Mouse (Mus musculus) left cerebral cortex, postnatal 14 days (tissue): ENCODE results near the gene AC131692.1. TPM values are rescaled to one million over a fixed set of nuclear protein-coding genes. Genes with fewer than 3 reads are reported as not detected.
"Not testable (repeated sequence)": the region's sequence is repeated elsewhere in the genome, so short reads cannot be mapped to it uniquely, and the experiment has no call there.

Experiments
- DNase-seq, 2 experiments: peaks; one replicate each; pipeline ENCODE4 v3.0.0; 2021 to 2022; ENCODE audit warnings: low spot score in 2 of 2, mixed read lengths in 1 of 2
- intact Hi-C: fragments of 180-260 bp; cut with DNase I; formaldehyde crosslinking; loops from one replicate; pipeline ENCODE4 v1.15.1; 2025
- total RNA-seq, 2 experiments: library from RNA; stranded (reverse); gene quantifications; 2 replicates each; pipeline ENCODE4 v1.2.3; 2021

AC131692.1 gene
- total RNA-seq, 2 experiments from 2014 or later = not detected

DNA sequence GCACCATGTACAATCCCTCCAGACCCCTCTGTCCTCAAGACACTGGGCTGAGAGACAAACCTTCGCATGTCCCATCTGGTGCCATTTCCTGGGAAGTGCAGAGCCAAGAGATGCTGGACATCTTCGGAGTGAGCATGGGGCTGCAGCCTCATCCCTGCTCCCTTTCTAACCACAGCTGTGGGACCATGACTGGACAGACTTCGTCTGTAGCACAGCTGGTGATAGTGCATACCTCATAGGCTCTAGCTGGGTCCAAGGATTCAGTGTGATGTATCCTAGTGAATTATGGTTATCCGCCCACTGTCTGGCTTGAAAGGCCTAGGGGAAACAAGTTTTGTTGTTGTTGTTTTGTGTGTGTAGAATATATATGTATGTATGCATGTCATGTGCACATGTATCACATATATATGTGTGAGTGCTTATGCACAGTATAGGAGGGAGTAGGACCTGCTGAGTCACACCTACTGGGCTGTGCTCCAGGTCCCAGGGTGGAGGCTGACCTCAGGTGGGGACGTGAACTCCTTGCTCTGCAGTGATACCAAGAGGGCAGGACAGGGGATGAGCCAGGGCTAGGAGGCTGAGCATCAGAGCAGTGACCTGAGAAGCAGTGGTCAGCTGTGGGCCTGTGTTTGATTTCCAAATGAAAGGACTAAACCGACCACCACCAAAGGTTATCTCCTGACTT, 8.1 kb downstream of the AC131692.1 start:
- intact Hi-C loops = no loop called here
- DNase-seq = no peak

DNA sequence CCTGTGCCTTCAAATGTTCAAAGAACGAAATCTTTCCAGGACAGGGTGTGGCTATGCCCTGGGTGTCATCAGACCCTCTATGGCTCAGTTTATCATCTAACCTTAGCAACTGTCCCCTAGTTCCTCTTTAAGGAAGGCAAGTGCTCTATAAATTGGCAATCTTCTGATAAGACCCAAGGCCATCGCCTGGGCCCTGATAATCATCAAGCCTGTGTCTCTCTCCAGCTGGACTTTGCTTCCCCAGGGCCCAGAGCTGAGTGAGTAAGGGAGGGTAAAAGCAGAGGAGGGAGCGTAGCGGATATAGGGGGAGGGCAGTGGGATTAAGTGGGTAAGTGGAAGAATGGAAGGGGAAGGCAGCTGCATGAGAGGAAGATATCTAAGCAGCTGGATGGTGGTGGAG, 10.3 kb downstream of the AC131692.1 start:
- no peak for DNase-seq
- intact Hi-C loops = no loop called here

DNA sequence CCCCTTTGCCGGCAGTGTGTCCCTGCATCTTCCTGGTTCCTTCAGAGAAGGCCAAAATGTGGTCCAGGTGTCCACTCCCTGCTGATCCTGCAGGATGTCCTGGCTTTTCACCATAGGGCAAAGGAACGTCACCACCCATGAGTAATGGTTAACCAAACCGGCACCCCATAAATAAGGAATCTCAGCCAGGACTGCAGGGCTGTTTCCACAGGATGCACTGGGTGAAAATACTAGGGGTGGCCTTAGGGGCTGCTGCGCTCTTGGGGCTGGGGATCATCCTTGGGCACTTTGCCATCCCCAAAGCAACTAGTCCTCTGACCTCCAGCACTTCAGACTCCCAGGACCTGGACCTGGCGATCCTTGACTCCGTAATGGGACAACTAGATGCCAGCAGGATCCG, 11.4 kb downstream of the AC131692.1 start, which contains the start of gene Naaladl1:
Gene Naaladl1 (plus strand): TSS at position 197 of the 400 bp plus-strand sequence.
- DNase-seq = no peak
- intact Hi-C loops = no loop called here

DNA sequence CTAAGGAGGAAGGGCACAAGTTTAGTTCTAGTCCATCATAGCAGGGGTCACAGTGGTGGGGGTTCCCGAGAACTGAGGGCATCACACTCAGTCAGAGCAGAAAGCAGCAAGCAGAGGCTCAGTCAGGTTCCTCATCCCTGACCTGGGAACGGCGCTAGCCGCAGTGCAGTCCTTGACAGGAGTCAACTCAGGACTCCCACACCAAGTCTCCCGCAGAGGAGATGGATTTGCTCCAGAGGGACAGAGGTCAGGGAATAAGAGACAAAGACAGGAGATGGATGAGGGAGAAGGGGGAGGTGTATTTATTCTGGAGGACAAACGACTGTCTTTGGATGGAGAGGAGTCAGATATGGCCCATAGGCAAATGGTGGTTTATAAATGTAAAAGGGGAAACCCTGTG, 18.9 kb downstream of the AC131692.1 start:
- intact Hi-C loops = no loop called here
- no peak for DNase-seq

DNA sequence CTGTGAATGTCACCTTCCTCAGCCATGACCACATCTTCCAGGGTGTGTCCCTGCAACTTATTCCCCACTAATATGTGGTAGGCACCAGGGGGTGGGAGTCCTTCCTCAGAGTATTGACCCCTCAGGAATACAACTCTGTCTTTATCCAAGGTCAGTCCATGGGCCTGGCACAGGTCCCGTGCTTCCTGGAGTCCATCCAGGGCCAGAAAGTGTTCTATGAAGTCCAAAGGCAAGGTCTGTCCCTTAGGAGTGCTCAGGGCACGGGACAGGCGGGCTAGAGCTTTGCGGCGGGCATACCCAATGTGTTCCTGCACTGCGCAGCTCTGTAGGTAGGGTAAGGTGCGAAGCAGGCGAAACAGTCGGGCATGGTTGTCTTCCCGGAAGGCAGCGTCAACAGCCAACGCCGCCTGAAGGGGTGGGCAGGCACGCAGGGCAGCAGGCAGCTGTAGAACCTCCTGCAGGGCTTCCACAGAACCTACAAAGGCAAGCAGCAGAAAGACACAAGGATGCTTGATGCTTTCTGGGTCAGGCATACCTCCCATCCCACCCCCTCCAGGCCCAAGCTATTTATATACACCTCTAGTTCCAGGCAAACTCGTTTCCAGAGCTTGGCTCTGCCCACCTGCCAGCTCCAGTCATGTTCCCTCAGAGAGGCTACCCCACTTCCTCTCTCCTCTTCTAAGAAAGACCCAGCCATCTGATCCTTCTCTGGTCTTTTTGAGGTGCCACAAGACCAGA, 22.1 kb downstream of the AC131692.1 start:
- DNase-seq = peak in 1 of 2 experiments; percentile 48
- intact Hi-C loops = no loop called here

DNA sequence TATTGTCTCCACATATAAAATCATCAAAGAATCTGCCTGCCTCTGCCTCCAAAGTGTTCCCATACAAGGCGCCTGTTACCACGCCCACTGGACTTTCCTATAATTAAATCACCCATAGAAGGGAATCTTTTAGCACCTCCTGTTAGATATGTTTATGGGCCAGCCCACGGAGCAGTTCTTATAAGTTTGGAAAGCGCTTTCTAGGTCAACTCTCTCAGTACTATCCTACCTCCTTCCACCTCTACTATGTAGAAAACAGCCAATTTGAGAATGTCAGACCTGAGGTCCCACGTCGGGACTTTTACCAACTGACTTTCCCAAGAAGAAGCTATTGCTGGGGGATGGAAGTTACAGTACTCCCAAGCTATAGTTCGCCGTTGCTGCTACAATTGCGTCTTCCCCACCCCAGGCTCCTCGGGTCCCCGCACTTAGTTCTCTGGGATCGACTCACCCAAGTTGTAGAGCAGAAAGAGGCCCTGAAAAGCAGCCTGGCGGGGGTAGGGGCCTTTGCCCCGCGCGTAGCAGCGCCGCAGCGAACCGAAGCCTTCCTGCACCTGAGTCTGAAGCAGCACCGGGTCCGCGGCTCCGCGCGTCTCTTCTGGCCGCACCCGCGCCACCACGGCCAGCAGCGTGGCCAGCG, 23.2 kb downstream of the AC131692.1 start:
- intact Hi-C loops = no loop called here
- no peak for DNase-seq

DNA sequence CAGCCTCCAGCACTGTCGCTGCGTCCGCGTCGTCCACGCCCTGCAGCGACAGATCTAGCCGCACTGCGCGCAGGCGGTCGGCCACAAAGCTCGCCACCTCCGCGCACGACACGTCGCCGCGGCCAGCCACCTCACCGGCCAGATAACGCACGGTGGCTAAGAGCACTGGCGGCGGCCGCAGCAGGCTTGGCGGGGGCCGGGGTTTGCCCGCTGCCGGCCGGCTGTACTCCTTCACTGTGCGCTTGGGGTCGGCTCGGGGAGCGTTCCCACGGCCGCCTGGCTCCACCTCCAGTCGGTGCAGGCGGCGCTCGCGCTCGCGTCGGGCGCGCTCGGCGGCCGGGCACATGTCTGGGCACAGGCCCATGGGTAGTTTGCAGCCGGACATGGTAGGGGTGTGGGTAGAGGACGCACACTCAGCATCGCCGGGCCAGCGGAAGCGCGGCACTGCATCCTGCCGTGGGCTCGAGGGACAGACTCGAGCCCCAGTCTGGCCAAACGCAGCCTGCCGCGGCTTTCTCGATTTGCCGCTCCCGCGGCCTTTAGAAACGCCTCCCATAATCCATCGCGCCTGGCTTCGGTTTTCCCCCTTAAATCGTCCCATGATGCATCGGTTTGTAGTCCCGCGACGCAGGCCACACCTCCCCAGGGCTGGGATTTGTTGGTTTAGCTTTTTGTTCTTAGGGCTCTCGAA, 23.9 kb downstream of the AC131692.1 start, which contains the start of gene Sac3d1:
Gene Sac3d1 (minus strand): TSS at position 665 of the 691 bp plus-strand sequence.
- intact Hi-C loops = loop anchor here (2.0 kb wide), 1 partner anchor 33 kb away; the partner anchor contains the start of genes Cdca5 and Zfpl1

DNA sequence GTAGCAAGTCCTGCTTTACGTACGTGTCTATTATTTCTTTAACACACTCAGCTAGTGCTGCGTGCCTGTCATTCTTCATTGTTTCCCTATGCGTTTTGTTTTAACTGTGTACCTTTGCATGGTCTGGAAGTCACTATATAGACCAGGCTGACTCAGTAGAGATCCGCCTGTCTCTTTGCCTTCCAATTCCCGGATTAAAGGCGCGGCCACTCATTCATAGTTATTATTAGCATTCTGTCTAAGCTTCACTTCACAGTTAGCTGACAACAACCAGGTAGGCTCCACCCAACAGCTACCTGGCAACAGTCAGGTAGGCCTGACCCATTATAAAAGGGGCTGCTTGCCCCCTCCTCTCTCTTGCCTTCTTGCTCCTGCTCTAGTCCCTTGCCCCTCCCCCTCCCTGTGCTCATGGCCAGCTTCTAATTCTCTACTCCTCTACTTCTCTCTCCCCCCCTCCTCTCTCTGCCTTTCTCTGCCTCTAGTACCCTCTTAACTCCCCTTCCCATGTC, 24.5 kb downstream of the AC131692.1 start:
- intact Hi-C loops = loop anchor here (2.0 kb wide), 1 partner anchor 34 kb away; the partner anchor contains the start of genes Cdca5 and Zfpl1
- no peak for DNase-seq

More for the DNA sequence above, 23.9 kb downstream of the AC131692.1 start, which contains the start of gene Sac3d1:
- peak; percentile 91 for DNase-seq

DNA sequence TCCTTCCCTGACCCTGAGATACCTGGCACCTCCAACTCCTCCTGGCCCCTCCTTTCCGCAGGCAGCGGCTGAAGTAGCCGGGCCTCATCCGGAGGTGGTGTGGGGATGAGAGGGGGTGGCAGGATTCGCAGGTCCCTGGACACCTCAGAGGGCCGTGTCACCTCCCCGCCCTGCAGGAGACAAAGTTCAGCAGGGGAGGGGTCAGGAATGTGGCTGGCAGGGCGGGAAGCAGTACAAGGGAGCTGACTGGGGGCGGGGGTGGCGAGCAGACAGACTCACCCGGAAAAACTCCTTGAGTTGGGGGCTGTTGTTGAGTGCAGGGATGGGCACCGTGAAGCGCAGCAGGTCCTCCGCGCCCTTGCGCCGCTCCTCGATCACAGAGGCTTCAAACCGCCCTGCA, 27.5 kb downstream of the AC131692.1 start:
- intact Hi-C loops = loop anchor here (5.0 kb wide), 1 partner anchor 54 kb away; the partner anchor contains the start of gene Tm7sf2
- DNase-seq = no peak

DNA sequence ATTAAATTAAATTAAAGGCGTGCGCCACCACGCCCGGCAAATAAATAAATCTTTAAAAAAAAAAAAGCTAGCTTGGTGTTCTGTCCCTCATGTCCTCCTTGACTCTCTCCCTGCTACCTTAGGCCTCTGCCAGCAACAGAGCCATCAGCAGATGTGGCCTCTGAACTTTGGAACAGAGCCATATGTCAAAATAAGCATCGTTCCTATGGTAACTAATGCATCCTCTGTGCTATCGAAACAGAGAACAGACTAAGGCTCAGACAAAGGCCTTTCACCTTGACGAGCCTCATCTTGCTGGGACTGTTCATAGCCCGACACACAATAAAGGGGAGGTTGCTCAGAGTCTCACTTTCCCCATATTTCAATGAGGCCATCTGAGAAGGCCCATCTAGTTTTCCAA, 29.1 kb downstream of the AC131692.1 start:
- intact Hi-C loops = loop anchor here (5.0 kb wide), 1 partner anchor 56 kb away; the partner anchor contains the start of gene Tm7sf2
- DNase-seq = no peak

DNA sequence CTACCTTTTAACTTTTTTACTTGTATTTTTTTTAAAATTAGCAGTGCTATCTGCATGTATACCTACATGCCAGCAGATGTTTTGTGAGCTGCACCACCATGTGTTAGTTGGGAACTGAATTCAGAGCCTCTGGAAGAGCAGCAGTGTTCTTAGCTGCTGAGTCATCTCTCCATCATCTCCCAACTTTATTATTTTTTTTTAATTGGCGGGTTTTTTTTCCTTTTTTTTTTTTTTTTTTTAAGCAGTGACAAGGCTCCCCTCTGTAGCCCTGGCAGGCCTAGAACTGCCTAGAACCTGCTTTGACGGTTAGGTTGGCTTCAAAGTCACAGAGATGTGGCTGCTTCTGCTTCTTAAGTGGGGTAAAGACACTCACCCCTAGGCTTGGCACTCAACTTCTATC, 30.7 kb downstream of the AC131692.1 start:
- intact Hi-C loops = loop anchor here (5.0 kb wide), 2 partner anchors 58 to 112 kb away; partner anchors contain the start of genes Ppp2r5b and Tm7sf2
- no peak for DNase-seq

DNA sequence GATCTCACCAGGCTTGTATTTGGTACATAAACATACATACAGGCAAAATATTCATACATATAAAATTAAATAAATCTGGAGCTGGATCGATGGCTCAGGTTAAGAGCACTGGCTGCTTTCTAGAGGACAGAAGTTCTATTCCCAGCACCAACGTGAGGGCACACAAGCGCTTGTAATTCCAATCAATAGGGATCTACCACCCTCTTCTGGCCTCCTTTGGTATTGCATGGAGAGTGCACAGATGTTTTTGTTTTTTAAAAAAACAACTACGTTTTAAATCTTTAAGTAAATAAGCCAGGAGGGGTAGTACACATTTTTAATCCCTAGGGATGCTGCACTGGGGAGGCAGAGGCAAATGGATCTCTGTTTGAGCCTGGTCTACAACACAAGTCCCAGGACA, 32.1 kb downstream of the AC131692.1 start:
- peak; percentile 42 to 43 for DNase-seq
- intact Hi-C loops = loop anchor here (5.0 kb wide), 1 partner anchor 111 kb away; the partner anchor contains the start of gene Ppp2r5b

DNA sequence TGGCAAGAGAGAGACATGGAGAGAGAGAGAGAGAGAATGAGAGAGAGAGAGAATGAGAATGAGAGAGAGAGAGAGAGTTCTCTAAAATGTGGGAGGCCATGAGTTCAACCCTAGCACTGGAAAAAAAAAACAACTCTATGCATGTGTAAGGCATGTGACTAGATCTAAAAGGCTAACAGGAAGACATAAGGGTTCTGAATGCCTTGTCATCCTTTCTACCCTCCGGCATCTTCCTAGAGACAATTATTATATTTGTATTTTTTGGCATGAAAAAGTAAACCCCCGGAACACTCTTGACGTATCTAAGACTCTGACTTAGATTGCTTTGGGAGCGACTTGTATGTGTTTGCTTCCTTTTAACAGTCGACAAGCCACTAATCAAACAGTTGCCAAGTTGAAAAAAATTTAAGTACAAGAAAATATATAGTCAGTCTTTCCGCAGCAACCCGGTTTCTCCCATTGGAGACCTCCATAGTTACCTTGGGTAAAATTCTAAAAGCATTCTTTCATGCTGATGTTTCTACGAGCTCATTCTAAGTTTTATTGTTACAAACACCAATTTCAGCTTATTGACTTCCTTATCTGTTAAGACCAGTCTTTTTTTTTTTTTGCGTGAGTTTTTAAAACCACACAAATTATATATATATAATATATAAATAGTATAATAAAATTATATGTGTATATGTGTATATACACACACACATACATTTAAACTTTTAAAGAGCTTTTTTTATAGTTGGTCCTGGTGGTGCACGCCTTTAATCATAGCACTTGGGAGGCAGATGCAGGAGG, 32.8 kb downstream of the AC131692.1 start:
- intact Hi-C loops = loop anchor here (5.0 kb wide), 1 partner anchor 110 kb away; the partner anchor contains the start of gene Ppp2r5b
- DNase-seq = no peak

DNA sequence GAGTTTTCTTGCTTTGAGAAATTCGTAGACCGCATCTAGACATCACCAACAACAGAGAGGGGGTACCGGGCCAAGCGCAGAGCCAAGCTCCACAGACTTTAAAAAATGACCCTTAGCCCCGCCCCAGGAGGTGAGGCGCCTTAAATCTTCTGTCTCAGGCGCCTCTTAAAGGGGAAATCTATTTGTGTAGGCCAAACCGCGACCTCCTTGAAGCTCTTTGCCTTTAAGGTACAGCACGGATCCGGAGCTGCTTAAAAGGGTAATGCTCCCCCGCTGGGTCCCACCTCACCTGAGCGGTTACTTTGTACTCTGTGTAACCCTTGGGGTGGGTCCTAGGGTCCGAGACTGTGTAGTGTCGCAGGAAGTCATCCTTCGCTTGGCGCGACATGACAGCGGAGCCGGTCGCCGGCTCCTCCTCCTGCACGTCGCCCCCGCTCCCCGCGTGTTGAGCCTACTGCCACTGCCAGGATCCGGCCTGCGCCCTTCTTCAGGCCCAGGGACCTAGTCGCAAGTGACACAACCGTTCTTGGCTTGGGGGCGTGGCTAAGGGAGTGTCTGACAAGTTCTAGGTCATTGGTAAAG, 33.6 kb downstream of the AC131692.1 start, which contains the start of gene Snx15:
Gene Snx15 (minus strand): TSS at position 545 of the 582 bp plus-strand sequence.
- intact Hi-C loops = loop anchor here (5.0 kb wide), 1 partner anchor 109 kb away; the partner anchor contains the start of gene Ppp2r5b
- DNase-seq = peak; percentile 93 to 97

DNA sequence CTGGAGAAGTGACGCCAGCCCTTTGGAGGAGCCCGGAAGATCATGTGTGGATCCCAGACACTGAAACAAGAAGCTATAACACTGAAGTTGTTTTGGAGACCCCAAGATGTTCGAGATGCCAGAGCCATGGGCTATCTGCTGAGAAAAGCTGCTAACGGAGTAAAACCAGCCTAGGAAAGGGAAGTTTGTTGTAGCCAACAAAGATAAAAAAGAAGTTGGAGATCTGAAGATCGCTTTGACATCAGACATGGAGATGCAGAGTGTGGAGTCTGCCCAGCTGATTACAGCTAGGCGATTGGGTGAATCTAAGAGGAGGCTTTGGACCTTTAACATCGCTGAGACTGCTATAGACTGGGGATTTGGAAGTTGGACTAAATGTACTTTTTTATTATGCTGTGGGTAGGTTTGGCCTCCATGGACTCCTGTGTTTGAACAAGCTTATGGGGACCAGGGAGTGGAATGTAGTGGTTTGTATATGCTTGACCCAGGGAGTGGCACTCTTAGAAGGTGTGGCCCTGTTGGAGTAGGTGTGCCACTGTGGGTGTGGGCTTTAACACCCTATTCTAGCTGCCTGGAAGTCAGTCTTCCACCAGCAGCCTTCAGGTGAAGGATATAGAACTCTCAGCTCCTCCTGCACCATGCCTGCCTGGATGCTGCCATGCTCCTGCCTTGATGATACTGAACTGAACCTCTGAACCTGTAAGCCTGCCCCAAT, 36.4 kb downstream of the AC131692.1 start:
- intact Hi-C loops, DNase-seq: not testable (repeated sequence)

DNA sequence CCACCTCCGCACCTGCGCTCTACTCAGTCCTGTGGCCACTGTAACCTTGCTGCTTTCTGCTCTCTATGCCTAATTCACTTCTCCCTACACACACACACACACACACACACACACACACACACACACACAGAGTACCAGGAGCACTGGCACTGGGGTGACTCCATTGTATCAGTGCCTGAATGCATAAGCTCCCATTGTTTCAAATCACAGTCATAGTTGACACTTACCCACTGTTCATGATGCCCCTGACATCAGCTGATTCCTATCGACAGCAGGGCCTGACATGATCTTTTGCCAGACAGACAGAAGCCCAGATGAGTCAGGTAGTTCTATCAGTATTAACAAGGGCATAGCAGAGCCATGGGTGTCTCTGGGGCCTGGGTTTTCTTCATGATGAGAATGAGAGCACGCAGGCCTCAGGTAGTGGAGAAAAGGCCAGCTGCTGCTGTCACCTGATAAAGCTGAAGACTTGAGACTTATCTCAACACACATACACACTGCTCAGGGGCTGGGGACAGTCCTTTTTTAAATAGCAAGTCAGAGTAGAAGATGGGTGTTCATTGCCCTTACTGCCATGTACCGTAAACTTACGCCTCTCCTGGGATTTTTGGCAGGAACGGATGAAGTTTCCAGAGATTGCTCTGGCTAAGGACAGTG, 38.1 kb downstream of the AC131692.1 start:
- intact Hi-C loops = no loop called here
- no peak for DNase-seq
